Comparison of ENCODE assay signal across 8 mouse cellular contexts in the genomic region with DNA sequence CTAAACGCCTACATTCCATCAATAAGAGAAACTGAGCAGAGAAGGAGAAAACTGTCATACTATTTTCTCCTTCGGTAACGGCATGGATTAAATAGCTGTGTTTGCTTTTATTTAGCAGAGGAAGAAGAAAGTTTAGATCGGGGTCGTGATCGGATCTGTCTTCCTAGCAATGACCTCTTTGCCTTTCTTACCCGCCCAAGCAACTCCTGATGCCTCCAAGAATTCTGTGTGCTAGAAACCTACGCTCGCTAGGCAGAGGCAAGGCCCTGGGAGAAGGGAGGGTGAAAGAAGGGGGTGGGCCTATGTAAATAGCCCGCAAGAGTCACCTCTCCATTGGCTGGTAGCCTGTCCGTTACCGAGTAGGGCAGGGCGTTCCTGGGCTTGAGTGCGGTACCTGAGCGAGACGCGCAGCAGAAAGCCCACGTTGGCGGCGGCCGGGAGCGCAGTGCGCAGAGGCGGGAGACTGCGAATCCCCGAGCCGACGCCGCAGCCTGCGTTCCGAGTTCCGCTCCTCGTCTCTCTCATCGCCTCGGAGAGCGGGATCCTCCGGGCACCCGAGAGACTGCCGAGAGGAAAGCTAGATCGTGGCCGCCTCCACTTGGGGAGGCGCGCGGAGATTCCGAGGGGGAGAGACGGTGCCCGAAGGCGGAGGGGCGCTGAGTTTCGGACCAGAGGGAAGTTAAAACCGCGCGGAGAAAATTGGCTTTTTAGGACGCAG. TPM values are rescaled to one million over a fixed set of nuclear protein-coding genes. Genes with fewer than 3 reads are reported as not detected.
DNase-seq lines count a peak whose midpoint lies in the region; ATAC-seq lines count a peak whose summit lies in the region.

Gene Bmp6 (plus strand): TSS at position 395 of the 718 bp plus-strand sequence.

- DNase-seq in adrenal gland, postnatal 10 days: peak; percentile 87
- peak; percentile 90 for DNase-seq in embryo, embryonic 11 days
- DNase-seq in gastrocnemius, postnatal 36 days: peak; percentile 66 to 74
- DNase-seq in induced T-regulatory cell, adult 2 months (ENCODE audit: low read depth): peak; percentile 49
- DNase-seq in left cerebral cortex, adult 8-10 months (ENCODE audit: low spot score in 2 of 2): peak; percentile 64 to 85
- peak; percentile 80 to 87 for DNase-seq in lung, postnatal 4 days
- DNase-seq in right cerebral cortex, postnatal 25 days: peak; percentile 77

- no peak for ATAC-seq in inflammation-experienced regulatory T-cells, adult 6 months

- intact Hi-C loops in gastrocnemius, postnatal 36 days (cut with DNase I): loop anchor here (5.0 kb wide), 2 partner anchors 92 to 252 kb away; no protein-coding TSS in a partner anchor

RNA-seq across cellular contexts. Expression of gene Bmp6, which starts in this region (rescaled TPM):
- total RNA-seq in adrenal gland, postnatal 10 days (2021): 10 to 100 TPM in 1 of 2 experiments, 1 to 10 TPM in 1; 9.5 to 11.2 TPM
- 10 to 100 TPM in 1 of 2 experiments, 1 to 10 TPM in 1; 9.3 to 10.3 TPM for total RNA-seq in gastrocnemius, postnatal 36 days (2021)
- total RNA-seq in left cerebral cortex, adult 8-10 months (2022): 10 to 100 TPM; 11.9 to 13.2 (median 12.5) TPM
- polyA plus RNA-seq in inflammation-experienced regulatory T-cells, adult 6 months (2017; shearing (Covaris generic)): not detected
